Mouse (Mus musculus) induced T-regulatory cell, adult 2 months (primary cell): ENCODE data around the gene Zfyve26.

ENCODE experiments used
- DNase-seq: peaks from one replicate; pipeline ENCODE4 v3.0.0-alpha.2; 2012; ENCODE audit warnings: low read depth

Gene Zfyve26

DNA sequence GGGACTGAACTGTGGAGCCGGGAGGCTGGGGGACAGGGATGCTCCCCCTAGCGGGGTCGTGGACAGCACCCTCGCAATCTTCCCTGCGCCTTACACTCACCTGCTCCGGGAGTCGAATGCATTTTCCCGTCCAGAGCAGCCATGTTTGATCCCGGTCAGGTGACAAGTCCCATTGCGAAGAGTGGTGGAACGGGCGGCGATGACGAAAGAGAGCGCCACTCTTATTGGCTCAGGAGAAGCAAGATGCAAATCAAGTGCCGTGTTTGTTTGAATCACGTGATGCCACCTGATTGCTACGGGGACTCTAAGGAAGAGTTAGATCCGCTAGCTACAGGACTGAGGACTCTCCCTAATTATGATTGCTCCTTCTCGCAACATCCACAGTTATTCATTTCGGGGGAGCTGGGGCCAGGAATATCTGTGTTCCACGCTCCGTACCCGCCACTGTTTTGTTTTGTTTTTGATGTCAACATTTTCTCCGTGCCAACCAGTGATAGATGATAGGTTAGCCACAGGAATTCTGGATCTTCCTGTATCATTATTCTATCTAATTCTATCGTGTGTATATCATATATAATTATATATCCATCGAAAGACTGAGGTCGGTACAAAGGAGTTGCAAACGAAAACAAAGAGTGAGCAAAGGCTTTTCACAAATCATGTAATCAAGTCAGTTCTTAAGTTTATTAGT, at the start of gene Zfyve26:
Gene Zfyve26, minus strand, starts transcription at position 179 of the 691 bp plus-strand sequence.
- peak; percentile 96 for DNase-seq

GRCm38 (mm10) chr12:79341291-79341845, 45.3 kb upstream of the Zfyve26 start:
- DNase-seq, result no peak

GRCm38 (mm10) chr12:79340513-79340912, 44.4 kb upstream of the Zfyve26 start:
- no peak for DNase-seq

DNA sequence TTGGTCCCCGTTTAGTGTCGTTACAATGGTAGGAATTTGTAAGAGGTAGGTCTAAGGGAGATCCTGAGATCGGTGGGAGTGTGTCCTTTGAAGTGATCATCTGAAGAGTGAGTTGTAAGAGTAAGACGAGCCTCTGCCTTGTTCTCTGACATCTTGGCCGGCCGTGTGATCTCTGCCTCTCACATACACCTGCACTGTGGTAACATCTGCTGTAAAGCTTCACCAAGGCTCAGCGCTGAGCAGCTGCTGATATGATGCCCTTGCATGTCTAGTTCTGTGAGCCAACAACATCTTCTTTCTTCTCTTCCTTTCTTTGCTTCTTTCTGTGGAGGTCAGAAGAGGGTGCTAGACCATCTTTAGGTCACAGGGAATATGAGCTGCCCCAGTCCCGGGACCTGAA, 42.7 kb upstream of the Zfyve26 start:
- no peak for DNase-seq

- no peak for DNase-seq
Measured at GRCm38 (mm10) chr12:79331722-79332121, 35.6 kb upstream of the Zfyve26 start.

- DNase-seq, result no peak
Measured at GRCm38 (mm10) chr12:79330571-79330970, 34.5 kb upstream of the Zfyve26 start.

DNA sequence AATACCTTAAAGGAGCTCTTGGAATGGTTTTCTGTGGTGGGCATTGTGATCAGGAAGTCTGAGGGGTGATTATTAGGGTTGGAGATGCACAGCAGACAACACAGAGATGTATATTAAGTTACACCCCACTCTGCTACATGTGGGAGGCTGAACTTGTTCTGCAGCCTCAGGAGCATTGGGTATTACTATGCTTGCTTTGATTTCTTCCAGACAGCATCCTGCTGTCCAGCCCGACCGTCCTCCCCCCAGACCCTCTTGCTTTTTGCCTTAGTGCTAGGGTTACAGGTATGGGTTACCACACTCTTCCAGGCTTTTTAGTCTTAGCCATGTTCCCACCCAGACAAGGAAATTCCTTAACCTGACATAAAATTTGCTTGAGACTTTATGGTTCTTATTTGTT, 31.8 kb upstream of the Zfyve26 start:
- DNase-seq, result no peak

GRCm38 (mm10) chr12:79326745-79327144, 30.6 kb upstream of the Zfyve26 start:
- DNase-seq, result no peak

DNA sequence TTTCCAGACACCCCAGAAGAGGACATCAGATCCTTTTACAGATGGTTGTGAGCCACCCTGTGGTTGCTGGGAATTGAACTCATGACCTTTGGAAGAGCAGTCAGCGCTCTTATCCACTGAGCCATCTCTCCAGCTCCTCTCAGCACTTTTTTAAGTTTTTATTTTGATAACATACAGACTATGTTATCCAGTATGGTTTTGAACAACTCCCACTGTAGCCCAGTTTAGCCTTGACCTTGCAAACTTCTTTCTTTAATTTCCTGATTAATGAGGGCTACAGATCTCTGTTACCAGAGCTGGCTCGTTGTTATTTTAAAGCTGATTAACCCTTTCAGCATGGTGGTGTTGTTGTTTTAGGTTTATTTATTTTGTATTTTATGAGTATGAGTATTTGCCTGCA, 30.1 kb upstream of the Zfyve26 start:
- no peak for DNase-seq

- peak; percentile 60 for DNase-seq
Measured at GRCm38 (mm10) chr12:79322539-79322938, 26.4 kb upstream of the Zfyve26 start.

DNA sequence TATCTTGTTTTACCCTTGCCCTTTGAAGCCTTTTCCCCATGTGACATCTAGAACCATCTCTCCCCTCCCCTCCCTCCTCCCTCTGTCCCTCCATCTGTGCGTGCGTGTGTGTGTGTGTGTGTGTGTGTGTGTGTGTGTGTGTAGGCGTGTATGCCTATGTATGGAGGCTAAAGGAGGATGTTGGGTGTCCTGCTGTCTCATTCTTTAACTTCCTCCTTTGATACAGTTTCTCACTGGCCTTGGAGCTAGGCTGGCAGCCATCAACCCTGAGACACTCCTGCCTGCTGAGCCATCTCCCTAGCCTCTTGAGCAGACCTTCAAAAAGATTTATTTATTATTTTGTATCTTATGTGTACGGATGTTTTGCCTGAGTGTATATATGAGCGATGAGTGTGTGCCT, 24.8 kb upstream of the Zfyve26 start:
- DNase-seq, result no peak

DNA sequence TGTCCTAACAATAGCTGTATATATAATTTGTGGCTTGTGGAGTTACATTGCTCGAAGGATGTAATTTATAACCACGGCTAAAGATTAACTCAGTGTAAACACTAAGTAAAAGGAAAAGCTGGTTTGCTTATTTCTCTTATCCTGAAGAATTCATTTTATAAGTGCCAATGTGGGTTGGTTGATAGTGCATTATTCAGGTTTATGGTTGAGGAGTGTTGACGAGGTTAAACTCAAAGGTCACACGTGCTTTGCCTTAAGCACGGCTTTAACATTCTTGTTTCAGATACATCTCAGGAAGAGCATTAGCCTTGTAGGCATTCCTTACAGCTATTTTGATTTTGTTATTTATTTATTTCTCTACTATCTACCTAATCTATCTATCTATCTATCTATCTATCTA, 21.2 kb upstream of the Zfyve26 start:
- DNase-seq, result no peak

DNA sequence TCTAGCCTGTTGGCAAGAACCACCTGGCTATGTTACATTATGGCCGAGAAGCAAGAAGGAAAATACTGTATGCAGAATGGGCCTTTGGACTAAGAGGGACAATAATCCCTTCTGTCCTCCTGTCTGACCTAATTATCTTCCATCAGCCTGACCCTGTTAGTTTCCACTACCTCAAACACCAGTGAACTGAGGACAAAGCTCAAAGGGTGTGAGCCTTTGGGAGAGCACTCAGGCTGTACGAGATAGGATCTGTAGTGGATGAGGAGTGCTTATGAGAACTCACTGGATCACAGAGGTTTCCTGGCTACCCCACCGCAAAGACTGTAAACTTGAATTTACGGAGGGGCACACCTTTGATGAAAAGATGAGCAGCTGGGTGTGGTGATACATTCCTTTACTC, 17.6 kb upstream of the Zfyve26 start:
- no peak for DNase-seq

DNA sequence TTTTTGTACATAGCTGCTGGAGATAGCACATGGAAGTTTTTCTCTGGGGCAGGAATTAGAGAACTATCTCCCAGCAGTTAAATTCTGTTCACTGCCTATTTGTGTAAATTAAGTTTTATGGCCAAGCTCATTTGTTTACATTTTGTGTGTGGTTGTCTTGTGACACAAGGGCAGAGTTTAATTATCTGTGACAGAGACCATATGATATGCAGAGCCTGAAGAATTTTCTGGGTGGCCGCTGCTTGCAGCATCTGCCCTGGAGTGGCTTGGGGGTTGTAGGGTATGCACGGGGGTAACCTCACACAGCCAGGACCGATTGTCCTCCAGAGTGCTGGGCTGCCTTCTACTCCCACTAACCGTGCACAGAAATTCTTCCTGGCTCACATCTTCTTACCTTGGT, 9.9 kb upstream of the Zfyve26 start:
- no peak for DNase-seq

DNA sequence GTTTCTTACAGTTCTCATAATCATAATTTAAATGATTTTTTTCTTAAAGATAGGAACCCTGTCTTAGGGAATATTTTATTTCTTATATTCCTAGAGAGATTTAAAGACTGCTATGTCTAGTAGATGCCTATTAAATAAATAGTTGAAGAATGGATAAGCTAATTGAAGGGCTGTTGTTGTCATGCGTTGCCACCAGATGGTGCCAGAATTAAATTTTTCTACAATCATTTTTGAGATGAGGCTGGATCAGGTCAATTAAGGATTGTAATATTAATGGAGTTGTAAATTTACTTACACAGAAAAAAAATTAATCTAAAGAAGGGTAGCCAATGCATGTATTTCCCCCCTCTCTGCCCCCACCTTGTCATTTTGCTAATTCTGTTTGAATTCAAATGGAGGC, 9.0 kb upstream of the Zfyve26 start:
- peak; percentile 16 for DNase-seq

- no peak for DNase-seq
Measured at GRCm38 (mm10) chr12:79301802-79302201, 5.7 kb upstream of the Zfyve26 start.

- DNase-seq, result peak; percentile 45
Measured at GRCm38 (mm10) chr12:79297884-79298636, 2.0 kb upstream of the Zfyve26 start.

- DNase-seq, result peak; percentile 93
Measured at GRCm38 (mm10) chr12:79297121-79297576, 1.0 kb upstream of the Zfyve26 start, which contains the start of gene Rad51b. Rad51b (plus strand) TSS chr12:79297282.

GRCm38 (mm10) chr12:79292874-79293273, 3.2 kb downstream of the Zfyve26 start:
- no peak for DNase-seq

DNA sequence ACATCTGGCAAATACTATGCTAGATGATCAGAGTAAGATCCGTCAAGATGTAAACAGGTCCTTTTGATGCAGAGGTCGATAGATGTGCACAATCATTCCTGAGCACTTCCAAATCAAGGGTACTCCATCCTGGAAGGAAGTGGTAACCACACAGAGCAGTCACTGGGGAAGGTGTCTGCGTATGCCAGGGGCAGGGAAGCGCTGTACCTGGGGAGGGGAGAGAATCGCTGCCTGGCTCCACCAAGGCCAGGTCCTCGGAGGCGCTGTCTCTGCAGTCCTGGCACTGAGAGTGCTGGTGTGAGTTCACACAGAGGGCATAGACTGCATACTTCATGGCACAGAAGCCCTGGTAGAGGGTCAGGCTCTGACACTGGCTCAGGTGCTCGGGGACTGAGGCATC, 13.5 kb downstream of the Zfyve26 start:
- DNase-seq, result no peak

DNA sequence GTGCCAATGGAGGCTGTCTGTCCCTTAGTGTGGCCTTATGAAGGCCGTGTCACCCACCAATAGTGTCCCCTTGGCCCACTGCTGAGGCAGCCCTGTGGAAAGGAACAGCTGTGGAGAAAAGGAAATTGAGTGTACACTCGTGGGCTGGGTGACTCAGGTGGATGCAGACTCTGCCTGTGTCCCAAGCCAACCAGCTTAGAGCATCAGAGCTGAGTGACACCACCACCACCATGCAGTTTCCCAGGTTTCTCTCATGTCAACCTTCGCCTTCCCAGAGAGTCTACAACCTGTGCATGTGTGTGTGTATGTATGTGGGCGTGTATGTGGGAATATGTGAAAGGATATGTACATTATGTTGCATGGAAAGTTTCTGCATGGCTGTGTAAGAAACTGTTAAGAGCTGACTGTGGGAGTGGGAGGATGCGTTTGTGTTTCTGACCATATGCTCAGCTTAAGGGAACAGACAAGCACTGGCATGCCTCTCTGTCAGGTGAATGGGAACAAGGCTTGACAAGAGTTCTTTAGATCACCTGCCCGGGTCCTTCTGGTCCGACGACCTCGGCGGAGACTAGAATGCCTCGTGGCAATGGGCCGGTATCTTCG, 16.5 kb downstream of the Zfyve26 start:
- DNase-seq, result no peak

- DNase-seq, result no peak
Measured at GRCm38 (mm10) chr12:79272604-79273003, 23.5 kb downstream of the Zfyve26 start.

- DNase-seq, result peak; percentile 21
Measured at GRCm38 (mm10) chr12:79261035-79261434, 35.1 kb downstream of the Zfyve26 start.
